Mouse (Mus musculus): Measurements from ENCODE around the gene Ppp2r5c. TPM values are rescaled to one million over a fixed set of nuclear protein-coding genes. Genes with fewer than 3 reads are reported as not detected.
A peak's percentile ranks its signal among the peaks of the same experiment; 100 is the strongest.

The Ppp2r5c gene
- total and polyA plus RNA-seq, 2 experiments from 2014 or later, result 104 to 118 TPM

DNA sequence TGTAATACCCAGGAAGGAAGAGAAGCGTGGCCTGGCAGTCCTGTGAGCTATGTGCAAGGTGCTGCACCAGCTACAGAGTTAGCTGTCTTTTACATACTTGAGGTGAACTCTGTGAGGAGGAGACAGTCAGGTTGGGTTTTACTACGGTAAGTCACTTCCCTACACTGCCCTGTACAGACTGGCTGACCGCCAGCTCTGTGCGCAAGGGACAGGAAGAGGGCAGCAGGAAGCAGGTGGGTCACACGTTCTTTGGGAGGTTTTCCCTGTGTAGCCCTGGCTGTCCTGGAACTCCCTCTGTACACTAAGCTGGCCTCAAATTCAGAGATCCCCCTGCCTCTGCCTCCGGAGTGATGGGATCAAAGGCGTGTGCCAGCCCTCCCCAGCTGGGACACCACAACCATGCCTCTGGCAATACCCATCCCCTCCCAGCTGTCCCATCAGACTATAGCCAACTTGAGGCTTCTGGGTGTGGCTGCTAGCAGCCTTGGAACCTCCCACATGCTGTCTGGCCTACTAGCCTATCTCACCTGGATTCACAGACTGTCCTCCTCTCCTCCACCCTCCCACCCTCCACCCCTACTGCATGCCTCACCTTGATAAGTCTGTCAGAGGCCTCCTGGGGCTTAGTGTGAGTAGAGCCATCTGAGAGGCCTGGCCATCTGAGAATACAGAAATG is 102.7 kb downstream of the Ppp2r5c start:
- H3K36me3 ChIP-seq (replicated peaks; ENCODE audit: control insufficient read depth, insufficient read depth, low read length), result peaks cover 89% of the 10 kb centered on the region
- DNase-seq (ENCODE audit: low spot score) (no peak), ATAC-seq (ENCODE audit: insufficient read depth, low read depth) (no peak)

DNA sequence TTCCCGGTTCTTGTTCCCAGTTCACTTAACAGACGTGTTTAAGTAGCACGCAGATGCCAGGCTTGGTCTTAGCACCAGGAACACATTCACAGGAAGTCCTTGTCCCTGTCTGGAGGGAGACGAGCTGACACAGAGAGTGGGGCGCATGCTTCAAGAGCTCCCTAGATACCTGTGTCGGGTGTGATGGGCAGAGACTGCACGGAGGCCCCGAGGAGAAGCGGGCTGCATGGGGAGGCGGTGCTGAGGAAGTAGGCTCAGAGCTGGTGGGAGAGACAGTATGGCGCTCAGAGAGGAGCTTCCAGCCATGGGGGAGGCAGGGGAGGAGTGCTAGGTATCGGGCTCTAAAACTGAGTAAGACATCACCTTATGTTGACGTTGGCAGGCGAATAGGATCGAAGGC is 103.4 kb downstream of the Ppp2r5c start:
- H3K36me3 ChIP-seq (replicated peaks; ENCODE audit: control insufficient read depth, insufficient read depth, low read length), result peaks cover 93% of the 10 kb centered on the region

More for the DNA sequence above, 102.7 kb downstream of the Ppp2r5c start:
- TF ChIP-seq EP300 (IDR thresholded peaks at IDR 0.05; ENCODE audit: low read depth) (no peak), CTCF (IDR thresholded peaks at IDR 0.05; ENCODE audit: low read depth) (no peak)
- WGBS, result 75% methylated on average over 7 of the region's 7 CpGs
- Histone ChIP-seq H3K9ac (replicated peaks; ENCODE audit: low read depth, low read length) (no peak overlapping the region), H3K27me3 (ENCODE audit: control insufficient read depth, insufficient read depth, low read length) (no peaks in the 10 kb centered on the region), H3K4me2 (ENCODE audit: low read depth, low read length) (no peak overlapping the region), H3K4me1 (ENCODE audit: control insufficient read depth, insufficient read depth) (no peaks in the 10 kb centered on the region), H3K4me3 (ENCODE audit: low read depth, low read length) (no peak overlapping the region), H3K9me3 (replicated peaks; ENCODE audit: control insufficient read depth, low read length) (no peaks in the 10 kb centered on the region), H3K27ac (ENCODE audit: low read depth) (no peak overlapping the region)

GRCm38 (mm10) chr12:110552113-110552512 is 105.2 kb downstream of the Ppp2r5c start:
- no peak overlapping the region for H3K27ac ChIP-seq (ENCODE audit: low read depth)
- peaks cover 94% of the 10 kb centered on the region for H3K36me3 ChIP-seq (replicated peaks; ENCODE audit: control insufficient read depth, insufficient read depth, low read length)
- 52% methylated on average over 13 of the region's 13 CpGs for WGBS
- no peak overlapping the region for H3K4me2 ChIP-seq (ENCODE audit: low read depth, low read length)
- TF ChIP-seq CTCF (IDR thresholded peaks at IDR 0.05; ENCODE audit: low read depth) (no peak), EP300 (IDR thresholded peaks at IDR 0.05; ENCODE audit: low read depth) (no peak)
- ATAC-seq (ENCODE audit: insufficient read depth, low read depth), result peak; percentile 40; the same call in 1 of the 2 replicates
- no peak for DNase-seq (ENCODE audit: low spot score)
- H3K27me3 ChIP-seq (ENCODE audit: control insufficient read depth, insufficient read depth, low read length), result no peaks in the 10 kb centered on the region
- no peak overlapping the region for H3K4me3 ChIP-seq (ENCODE audit: low read depth, low read length)
- no peak overlapping the region for H3K9ac ChIP-seq (replicated peaks; ENCODE audit: low read depth, low read length)
- H3K4me1 ChIP-seq (ENCODE audit: control insufficient read depth, insufficient read depth), result no peaks in the 10 kb centered on the region
- H3K9me3 ChIP-seq (replicated peaks; ENCODE audit: control insufficient read depth, low read length), result no peaks in the 10 kb centered on the region

More for the DNA sequence above, 103.4 kb downstream of the Ppp2r5c start:
- Histone ChIP-seq H3K4me1 (ENCODE audit: control insufficient read depth, insufficient read depth) (no peaks in the 10 kb centered on the region), H3K27ac (ENCODE audit: low read depth) (no peak overlapping the region), H3K9me3 (replicated peaks; ENCODE audit: control insufficient read depth, low read length) (no peaks in the 10 kb centered on the region), H3K27me3 (ENCODE audit: control insufficient read depth, insufficient read depth, low read length) (no peaks in the 10 kb centered on the region), H3K4me3 (ENCODE audit: low read depth, low read length) (no peak overlapping the region), H3K4me2 (ENCODE audit: low read depth, low read length) (no peak overlapping the region), H3K9ac (replicated peaks; ENCODE audit: low read depth, low read length) (no peak overlapping the region)
- ATAC-seq (ENCODE audit: insufficient read depth, low read depth) (no peak), DNase-seq (ENCODE audit: low spot score) (no peak)
- TF ChIP-seq CTCF (IDR thresholded peaks at IDR 0.05; ENCODE audit: low read depth) (no peak), EP300 (IDR thresholded peaks at IDR 0.05; ENCODE audit: low read depth) (no peak)
- WGBS, result 89% methylated on average over 15 of the region's 15 CpGs

- DNase-seq (ENCODE audit: low spot score) (no peak), ATAC-seq (ENCODE audit: insufficient read depth, low read depth) (no peak)
- WGBS, result 96% methylated on average over 5 of the region's 5 CpGs
- Histone ChIP-seq H3K9me3 (replicated peaks; ENCODE audit: control insufficient read depth, low read length) (no peaks in the 10 kb centered on the region), H3K4me2 (ENCODE audit: low read depth, low read length) (no peak overlapping the region), H3K4me3 (ENCODE audit: low read depth, low read length) (no peak overlapping the region), H3K9ac (replicated peaks; ENCODE audit: low read depth, low read length) (no peak overlapping the region), H3K36me3 (replicated peaks; ENCODE audit: control insufficient read depth, insufficient read depth, low read length) (peaks cover 95% of the 10 kb centered on the region), H3K27me3 (ENCODE audit: control insufficient read depth, insufficient read depth, low read length) (no peaks in the 10 kb centered on the region), H3K27ac (ENCODE audit: low read depth) (no peak overlapping the region), H3K4me1 (ENCODE audit: control insufficient read depth, insufficient read depth) (no peaks in the 10 kb centered on the region)
- TF ChIP-seq EP300 (IDR thresholded peaks at IDR 0.05; ENCODE audit: low read depth) (no peak), CTCF (IDR thresholded peaks at IDR 0.05; ENCODE audit: low read depth) (no peak)
These were observed 106.4 kb downstream of the Ppp2r5c start for GRCm38 (mm10) chr12:110553362-110553761.

DNA sequence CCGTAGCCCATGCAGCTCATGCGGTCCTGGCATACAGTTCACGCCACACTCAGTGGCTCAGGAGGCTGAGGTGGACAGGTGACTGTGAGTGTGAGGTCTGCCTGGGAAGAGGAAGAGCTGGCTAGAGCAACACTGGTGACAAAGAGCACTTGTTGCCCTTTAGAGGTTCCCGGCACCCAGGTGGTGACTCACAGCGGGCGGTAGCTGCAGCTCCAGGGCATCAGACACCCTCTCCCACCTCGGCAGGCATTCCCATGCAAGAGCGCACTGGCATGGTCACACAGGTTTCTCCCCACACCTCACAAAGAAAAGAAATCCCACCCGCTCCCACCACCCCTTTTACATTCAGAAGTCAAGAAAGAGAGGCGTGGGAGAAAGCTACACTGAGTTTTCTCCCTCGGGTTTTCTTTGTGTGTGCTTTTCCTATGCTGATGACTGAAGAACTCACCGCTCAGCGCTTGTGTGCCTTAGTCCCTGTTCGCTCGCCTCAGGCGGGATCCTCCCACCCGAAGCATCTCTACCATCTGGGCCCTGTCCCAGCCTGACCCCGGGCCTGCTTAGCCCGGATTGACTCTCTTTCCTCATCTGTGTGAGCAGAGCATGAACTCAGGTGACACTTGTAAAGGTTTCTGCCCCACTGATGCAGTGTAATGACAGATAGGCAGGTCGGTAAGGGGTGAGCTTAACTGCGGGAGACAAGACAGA is 108.8 kb downstream of the Ppp2r5c start:
- no peak overlapping the region for H3K4me3 ChIP-seq (ENCODE audit: low read depth, low read length)
- H3K9me3 ChIP-seq (replicated peaks; ENCODE audit: control insufficient read depth, low read length), result no peaks in the 10 kb centered on the region
- no peak overlapping the region for H3K9ac ChIP-seq (replicated peaks; ENCODE audit: low read depth, low read length)
- H3K36me3 ChIP-seq (replicated peaks; ENCODE audit: control insufficient read depth, insufficient read depth, low read length), result peaks cover 96% of the 10 kb centered on the region
- ATAC-seq (ENCODE audit: insufficient read depth, low read depth), result no peak
- H3K4me1 ChIP-seq (ENCODE audit: control insufficient read depth, insufficient read depth), result no peaks in the 10 kb centered on the region
- H3K27ac ChIP-seq (ENCODE audit: low read depth), result no peak overlapping the region
- DNase-seq (ENCODE audit: low spot score), result no peak
- TF ChIP-seq EP300 (IDR thresholded peaks at IDR 0.05; ENCODE audit: low read depth) (no peak), CTCF (IDR thresholded peaks at IDR 0.05; ENCODE audit: low read depth) (no peak)
- H3K27me3 ChIP-seq (ENCODE audit: control insufficient read depth, insufficient read depth, low read length), result no peaks in the 10 kb centered on the region
- no peak overlapping the region for H3K4me2 ChIP-seq (ENCODE audit: low read depth, low read length)
- WGBS, result 86% methylated on average over 21 of the region's 21 CpGs

Measured in heart, postnatal 0 days (tissue).